10 mouse cellular contexts compared by ENCODE assay signal in genomic region chr7:112399425-112400170, GRCm38 (mm10). TPM values are rescaled to one million over a fixed set of nuclear protein-coding genes. Genes with fewer than 3 reads are reported as not detected.
A peak's percentile ranks its signal among the peaks of the same experiment; 100 is the strongest.
DNase-seq lines count a peak whose midpoint lies in the region; ATAC-seq and TF ChIP-seq lines count a peak whose summit lies in the region.
"Had no signal": no experiment of that assay in that cellular context is flagged by ENCODE, and none has a peak within 500 bp of the region (broad histone marks: within the 10 kb centered on the region; RNA-seq: fewer than 3 reads in every experiment).

No protein-coding gene starts in this region.

- no peak overlapping the region for H3K27ac ChIP-seq in hindbrain, postnatal 0 days
- H3K27ac ChIP-seq in stomach, postnatal 0 days (replicated peaks): no peak overlapping the region
- H3K27ac ChIP-seq: left cerebral cortex, adult 2 months had no signal

- no peaks in the 10 kb centered on the region for H3K27me3 ChIP-seq in hindbrain, postnatal 0 days (ENCODE audit: insufficient read depth, low read length)
- H3K27me3 ChIP-seq in stomach, postnatal 0 days (ENCODE audit: control insufficient read depth, insufficient read depth, low read length): no peaks in the 10 kb centered on the region

- no peak overlapping the region for H3K4me2 ChIP-seq in hindbrain, postnatal 0 days (ENCODE audit: low read depth, low read length)
- no peak overlapping the region for H3K4me2 ChIP-seq in stomach, postnatal 0 days (replicated peaks; ENCODE audit: low read depth)

- DNase-seq in embryo, embryonic 11 days: peak; percentile 38
- DNase-seq in embryo, embryonic 9.5 days (ENCODE audit: extremely low spot score): no peak
- DNase-seq in retina, postnatal 1 day: peak; percentile 61
- no peak for DNase-seq in retina, embryonic 14.5 days (ENCODE audit: low spot score)
- no peak for DNase-seq in hindbrain, postnatal 0 days (ENCODE audit: low spot score)
- no peak for DNase-seq in stomach, postnatal 0 days (ENCODE audit: low spot score)
- DNase-seq in urinary bladder, postnatal 14 days (ENCODE audit: low spot score): no peak
- no peak for DNase-seq in right cerebral cortex, adult 18-20 months

- peak; percentile 38 for ATAC-seq in hindbrain, postnatal 0 days
- peak; percentile 31; the same call in 1 of the 2 replicates for ATAC-seq in stomach, postnatal 0 days (ENCODE audit: low FRiP score, low TSS enrichment)

- no peak for TF ChIP-seq CTCF in hindbrain, postnatal 0 days (IDR thresholded peaks at IDR 0.05; ENCODE audit: low read depth)
- no peak for TF ChIP-seq CTCF in stomach, postnatal 0 days (IDR thresholded peaks at IDR 0.05; ENCODE audit: low read depth)

- no peaks in the 10 kb centered on the region for H3K36me3 ChIP-seq in hindbrain, postnatal 0 days (ENCODE audit: insufficient read depth, low read length)
- H3K36me3 ChIP-seq in stomach, postnatal 0 days (ENCODE audit: control insufficient read depth, insufficient read depth, low read length): no peaks in the 10 kb centered on the region

- 48% methylated on average over 7 of the region's 7 CpGs for whole genome bisulfite sequencing in hindbrain, postnatal 0 days
- 75% methylated on average over 7 of the region's 7 CpGs for WGBS in stomach, postnatal 0 days

- no peak overlapping the region for H3K9ac ChIP-seq in hindbrain, postnatal 0 days (replicated peaks; ENCODE audit: low read length)
- no peak overlapping the region for H3K9ac ChIP-seq in stomach, postnatal 0 days (ENCODE audit: low read length)

- no peak overlapping the region for H3K4me3 ChIP-seq in hindbrain, postnatal 0 days (ENCODE audit: low read length)
- H3K4me3 ChIP-seq in stomach, postnatal 0 days (ENCODE audit: low read depth, low read length): no peak overlapping the region
- H3K4me3 ChIP-seq: left cerebral cortex, adult 2 months had no signal

- no peaks in the 10 kb centered on the region for H3K9me3 ChIP-seq in hindbrain, postnatal 0 days (ENCODE audit: low read length)
- H3K9me3 ChIP-seq in stomach, postnatal 0 days (ENCODE audit: control insufficient read depth, low read length): no peaks in the 10 kb centered on the region

- TF ChIP-seq EP300 in stomach, postnatal 0 days (optimal IDR thresholded peaks at IDR 0.05): no peak

- H3K4me1 ChIP-seq in hindbrain, postnatal 0 days (ENCODE audit: insufficient read depth, low read length): no peaks in the 10 kb centered on the region
- H3K4me1 ChIP-seq in stomach, postnatal 0 days (replicated peaks; ENCODE audit: control insufficient read depth, insufficient read depth): no peaks in the 10 kb centered on the region

RNA-seq across cellular contexts. Expression of gene Parva, which starts 27.7 kb away (rescaled TPM):
- 34.0 and 35.9 TPM in 2 replicates for total RNA-seq in hindbrain, postnatal 0 days (2014; rRNA removed)
- polyA plus RNA-seq in hindbrain, postnatal 0 days (2015; fragmentation: Nextera tagmentation; extraction: Ambion mirVana): 26.3 and 28.8 TPM in 2 replicates
- polyA plus RNA-seq in stomach, postnatal 0 days (2015; fragmentation: Nextera tagmentation; extraction: Ambion mirVana): 69.5 and 72.3 TPM in 2 replicates
- total RNA-seq: megakaryocyte-erythroid progenitor cell, adult 5-6 weeks had no signal

Comparison
In these comparisons a context has a peak if more than half of its experiments do, and no peak if none do; other contexts are left out.
1. DNase-seq: peak in embryo, embryonic 11 days (single experiment) and retina, postnatal 1 day (single experiment); none in embryo, embryonic 9.5 days (single experiment), retina, embryonic 14.5 days (single experiment), hindbrain, postnatal 0 days (single experiment), stomach, postnatal 0 days (single experiment), urinary bladder, postnatal 14 days (single experiment) and right cerebral cortex, adult 18-20 months (single experiment).